Mouse (Mus musculus): ENCODE results near the gene Mcpt4.

DNA sequence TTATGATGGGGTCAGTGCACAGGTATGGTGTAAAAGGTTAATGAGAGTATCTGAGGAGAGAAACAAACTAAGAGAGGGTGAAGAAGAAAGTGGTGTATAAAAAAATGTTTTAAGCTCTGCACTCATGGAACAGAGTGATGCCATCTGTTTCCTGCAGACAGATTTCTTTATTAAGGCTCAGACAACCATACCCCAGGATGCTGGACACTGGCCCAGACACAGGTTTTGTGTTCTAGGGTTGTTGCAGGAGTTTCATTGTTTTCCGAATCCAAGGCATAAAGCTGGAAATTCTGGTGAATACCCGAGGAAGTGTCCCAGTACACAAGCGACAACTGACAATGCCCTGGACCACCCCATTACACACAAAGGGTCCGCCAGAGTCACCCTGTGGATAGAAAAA lies 19.9 kb upstream of the Mcpt4 start:
- TF ChIP-seq CTCF (IDR thresholded peaks at IDR 0.05; ENCODE audit: borderline replicate concordance, control insufficient read depth, extremely low read depth, insufficient read depth, low read length, poor library complexity) (no peak), POLR2A (IDR thresholded peaks at IDR 0.05; ENCODE audit: control insufficient read depth, extremely low read depth, insufficient read depth, low read length, poor library complexity) (no peak)
